Mouse (Mus musculus): ENCODE measurements around the gene Smc6. TPM values are rescaled to one million over a fixed set of nuclear protein-coding genes. Genes with fewer than 3 reads are reported as not detected.

Smc6 gene
- 87.6 and 111 TPM in 2 replicates for polyA plus RNA-seq (2014; fragmentation: Nextera tagmentation; extraction: Ambion mirVana)

GRCm38 (mm10) chr12:11265382-11266281, at the start of gene Smc6, which contains the start of gene Gen1:
Gene Smc6, plus strand, starts transcription at chr12:11265886.
Gene Gen1, minus strand, starts transcription at chr12:11265801.
- Histone ChIP-seq H3K4me1 (ENCODE audit: control insufficient read depth, insufficient read depth, low read length) (peaks cover 7% of the 10 kb centered on the region), H3K4me3 (ENCODE audit: low read depth, low read length) (peak within 1 kb of the TSS; percentile 92), H3K9me3 (replicated peaks; ENCODE audit: control insufficient read depth, low read length) (no peaks in the 10 kb centered on the region), H3K27me3 (ENCODE audit: control insufficient read depth, insufficient read depth, low read length) (no peaks in the 10 kb centered on the region), H3K4me2 (peak within 1 kb of the TSS; percentile 83), H3K27ac (ENCODE audit: low read depth, low read length) (peak within 1 kb of the TSS; percentile 94), H3K9ac (ENCODE audit: low read depth, low read length) (peak within 1 kb of the TSS; percentile 98), H3K36me3 (ENCODE audit: control insufficient read depth, insufficient read depth, low read length) (no peaks in the 10 kb centered on the region)
- under 1% methylated on average over 79 of the region's 83 CpGs for WGBS (ENCODE audit: insufficient replicate concordance)
- peak; percentile 99 for ATAC-seq (replicated peaks; ENCODE audit: insufficient number of reproducible peaks, low FRiP score, low TSS enrichment)

GRCm38 (mm10) chr12:11216454-11216853, 49.2 kb upstream of the Smc6 start:
- Histone ChIP-seq H3K27me3 (ENCODE audit: control insufficient read depth, insufficient read depth, low read length) (no peaks in the 10 kb centered on the region), H3K9me3 (replicated peaks; ENCODE audit: control insufficient read depth, low read length) (no peaks in the 10 kb centered on the region)
- WGBS (ENCODE audit: insufficient replicate concordance), result 65% methylated on average over 3 of the region's 3 CpGs

GRCm38 (mm10) chr12:11217726-11218250, 47.9 kb upstream of the Smc6 start:
- Histone ChIP-seq H3K36me3 (ENCODE audit: control insufficient read depth, insufficient read depth, low read length) (no peaks in the 10 kb centered on the region), H3K9me3 (replicated peaks; ENCODE audit: control insufficient read depth, low read length) (no peaks in the 10 kb centered on the region), H3K4me3 (ENCODE audit: low read depth, low read length) (no peak overlapping the region), H3K4me2 (no peak overlapping the region), H3K27me3 (ENCODE audit: control insufficient read depth, insufficient read depth, low read length) (no peaks in the 10 kb centered on the region), H3K9ac (ENCODE audit: low read depth, low read length) (no peak overlapping the region), H3K4me1 (ENCODE audit: control insufficient read depth, insufficient read depth, low read length) (peaks cover 8% of the 10 kb centered on the region), H3K27ac (ENCODE audit: low read depth, low read length) (no peak overlapping the region)
- 76% methylated on average over 7 of the region's 7 CpGs for WGBS (ENCODE audit: insufficient replicate concordance)
- ATAC-seq (replicated peaks; ENCODE audit: insufficient number of reproducible peaks, low FRiP score, low TSS enrichment), result no peak

More at GRCm38 (mm10) chr12:11216454-11216853, 49.2 kb upstream of the Smc6 start:
- Histone ChIP-seq H3K36me3 (ENCODE audit: control insufficient read depth, insufficient read depth, low read length) (no peaks in the 10 kb centered on the region), H3K9ac (ENCODE audit: low read depth, low read length) (no peak overlapping the region), H3K4me2 (no peak overlapping the region), H3K4me3 (ENCODE audit: low read depth, low read length) (no peak overlapping the region), H3K4me1 (ENCODE audit: control insufficient read depth, insufficient read depth, low read length) (peaks cover 3% of the 10 kb centered on the region; the same call in 1 of the 2 replicates), H3K27ac (ENCODE audit: low read depth, low read length) (no peak overlapping the region)
- no peak for ATAC-seq (replicated peaks; ENCODE audit: insufficient number of reproducible peaks, low FRiP score, low TSS enrichment)

GRCm38 (mm10) chr12:11221524-11222330, 44.0 kb upstream of the Smc6 start:
- Histone ChIP-seq H3K9ac (ENCODE audit: low read depth, low read length) (0 out of 2 replicates have a peak overlapping the region, but pooled peaks have one; percentile 34), H3K36me3 (ENCODE audit: control insufficient read depth, insufficient read depth, low read length) (no peaks in the 10 kb centered on the region), H3K27ac (ENCODE audit: low read depth, low read length) (peak overlapping the region; percentile 59), H3K9me3 (replicated peaks; ENCODE audit: control insufficient read depth, low read length) (no peaks in the 10 kb centered on the region), H3K4me2 (peak overlapping the region; percentile 2; the same call in 1 of the 2 replicates), H3K27me3 (ENCODE audit: control insufficient read depth, insufficient read depth, low read length) (no peaks in the 10 kb centered on the region), H3K4me1 (ENCODE audit: control insufficient read depth, insufficient read depth, low read length) (peaks cover 12% of the 10 kb centered on the region), H3K4me3 (ENCODE audit: low read depth, low read length) (no peak overlapping the region)
- 45% methylated on average over 20 of the region's 20 CpGs for WGBS (ENCODE audit: insufficient replicate concordance)
- ATAC-seq (replicated peaks; ENCODE audit: insufficient number of reproducible peaks, low FRiP score, low TSS enrichment), result no peak; the same call in 1 of the 2 replicates

- Histone ChIP-seq H3K4me3 (ENCODE audit: low read depth, low read length) (no peak overlapping the region), H3K27ac (ENCODE audit: low read depth, low read length) (no peak overlapping the region; the same call in 1 of the 2 replicates), H3K27me3 (ENCODE audit: control insufficient read depth, insufficient read depth, low read length) (no peaks in the 10 kb centered on the region), H3K36me3 (ENCODE audit: control insufficient read depth, insufficient read depth, low read length) (no peaks in the 10 kb centered on the region), H3K4me1 (ENCODE audit: control insufficient read depth, insufficient read depth, low read length) (peaks cover 15% of the 10 kb centered on the region), H3K4me2 (no peak overlapping the region), H3K9ac (ENCODE audit: low read depth, low read length) (no peak overlapping the region), H3K9me3 (replicated peaks; ENCODE audit: control insufficient read depth, low read length) (no peaks in the 10 kb centered on the region)
- no peak for ATAC-seq (replicated peaks; ENCODE audit: insufficient number of reproducible peaks, low FRiP score, low TSS enrichment)
- whole genome bisulfite sequencing (ENCODE audit: insufficient replicate concordance), result 55% methylated on average over 3 of the region's 3 CpGs
These were observed 43.1 kb upstream of the Smc6 start for GRCm38 (mm10) chr12:11222566-11222965.

GRCm38 (mm10) chr12:11223090-11223489, 42.6 kb upstream of the Smc6 start:
- no peak overlapping the region for H3K4me3 ChIP-seq (ENCODE audit: low read depth, low read length)
- 71% methylated on average over 10 of the region's 10 CpGs for WGBS (ENCODE audit: insufficient replicate concordance)
- H3K36me3 ChIP-seq (ENCODE audit: control insufficient read depth, insufficient read depth, low read length), result no peaks in the 10 kb centered on the region
- no peak overlapping the region for H3K9ac ChIP-seq (ENCODE audit: low read depth, low read length)
- H3K27me3 ChIP-seq (ENCODE audit: control insufficient read depth, insufficient read depth, low read length), result no peaks in the 10 kb centered on the region
- ATAC-seq (replicated peaks; ENCODE audit: insufficient number of reproducible peaks, low FRiP score, low TSS enrichment), result no peak
- H3K4me2 ChIP-seq, result no peak overlapping the region
- H3K4me1 ChIP-seq (ENCODE audit: control insufficient read depth, insufficient read depth, low read length), result peaks cover 15% of the 10 kb centered on the region
- H3K27ac ChIP-seq (ENCODE audit: low read depth, low read length), result no peak overlapping the region
- no peaks in the 10 kb centered on the region for H3K9me3 ChIP-seq (replicated peaks; ENCODE audit: control insufficient read depth, low read length)

GRCm38 (mm10) chr12:11224722-11225121, 41.0 kb upstream of the Smc6 start:
- no peaks in the 10 kb centered on the region for H3K9me3 ChIP-seq (replicated peaks; ENCODE audit: control insufficient read depth, low read length)
- peak overlapping the region; percentile 46; the same call in 1 of the 2 replicates for H3K9ac ChIP-seq (ENCODE audit: low read depth, low read length)
- ATAC-seq (replicated peaks; ENCODE audit: insufficient number of reproducible peaks, low FRiP score, low TSS enrichment), result no peak
- no peaks in the 10 kb centered on the region for H3K27me3 ChIP-seq (ENCODE audit: control insufficient read depth, insufficient read depth, low read length)
- H3K27ac ChIP-seq (ENCODE audit: low read depth, low read length), result peak overlapping the region; percentile 29; the same call in 1 of the 2 replicates
- H3K4me2 ChIP-seq, result peak overlapping the region; percentile 54
- H3K36me3 ChIP-seq (ENCODE audit: control insufficient read depth, insufficient read depth, low read length), result no peaks in the 10 kb centered on the region
- WGBS (ENCODE audit: insufficient replicate concordance), result 2% methylated on average over 5 of the region's 5 CpGs
- H3K4me3 ChIP-seq (ENCODE audit: low read depth, low read length), result 0 out of 2 replicates have a peak overlapping the region, but pooled peaks have one; percentile 8
- H3K4me1 ChIP-seq (ENCODE audit: control insufficient read depth, insufficient read depth, low read length), result peaks cover 15% of the 10 kb centered on the region

- WGBS (ENCODE audit: insufficient replicate concordance), result 35% methylated on average over 1 of the region's 1 CpGs
- Histone ChIP-seq H3K9me3 (replicated peaks; ENCODE audit: control insufficient read depth, low read length) (no peaks in the 10 kb centered on the region), H3K4me1 (ENCODE audit: control insufficient read depth, insufficient read depth, low read length) (peaks cover 15% of the 10 kb centered on the region), H3K36me3 (ENCODE audit: control insufficient read depth, insufficient read depth, low read length) (no peaks in the 10 kb centered on the region), H3K4me2 (no peak overlapping the region), H3K27me3 (ENCODE audit: control insufficient read depth, insufficient read depth, low read length) (no peaks in the 10 kb centered on the region), H3K4me3 (ENCODE audit: low read depth, low read length) (no peak overlapping the region), H3K9ac (ENCODE audit: low read depth, low read length) (no peak overlapping the region), H3K27ac (ENCODE audit: low read depth, low read length) (no peak overlapping the region)
- no peak for ATAC-seq (replicated peaks; ENCODE audit: insufficient number of reproducible peaks, low FRiP score, low TSS enrichment)
These were observed 39.6 kb upstream of the Smc6 start for GRCm38 (mm10) chr12:11226123-11226522.
